Mouse (Mus musculus) kidney, postnatal 0 days (tissue): ENCODE measurements around the gene Tec. TPM values are rescaled to one million over a fixed set of nuclear protein-coding genes. Genes with fewer than 3 reads are reported as not detected.

Source experiments
- ATAC-seq: fragments of 200-750 bp; cut with Nextera tagmentation; replicated peaks from 2 replicates; pipeline ENCODE4 v1.8.0; 2017; ENCODE audit warnings: low read depth, moderate number of reproducible peaks, moderate TSS enrichment, moderate library complexity; ENCODE audit not compliant: low FRiP score
- DNase-seq: peaks from one replicate; pipeline ENCODE4 v3.0.0-alpha.2; 2016; ENCODE audit warnings: low spot score
- H3K27ac ChIP-seq: fragments of 300-500 bp; sonication (generic); 2 replicates; pipeline ENCODE4 v1.5.1; 2014; ENCODE audit warnings: mild to moderate bottlenecking
- H3K27me3 ChIP-seq: fragments of 300-500 bp; sonication (generic); 2 replicates; pipeline ENCODE4 v1.6.1; 2014; ENCODE audit warnings: low read length, mixed read lengths; ENCODE audit not compliant: insufficient read depth
- H3K36me3 ChIP-seq: fragments of 300-500 bp; sonication (generic); 2 replicates; pipeline ENCODE4 v1.6.1; 2014; ENCODE audit warnings: low read length, mixed read lengths; ENCODE audit not compliant: insufficient read depth
- H3K4me1 ChIP-seq: fragments of 300-500 bp; sonication (generic); replicated peaks from 2 replicates; pipeline ENCODE4 v1.6.1; 2014; ENCODE audit warnings: antibody characterized with exemption, low read length, mixed read lengths; ENCODE audit not compliant: insufficient read depth
- H3K4me2 ChIP-seq: fragments of 300-500 bp; sonication (generic); 2 replicates; pipeline ENCODE4 v1.6.1; 2014; ENCODE audit warnings: mild to moderate bottlenecking, low read length, moderate library complexity, mixed read lengths
- H3K4me3 ChIP-seq: fragments of 300-500 bp; sonication (generic); replicated peaks from 2 replicates; pipeline ENCODE4 v1.5.1; 2014; ENCODE audit warnings: low read depth, low read length
- H3K9ac ChIP-seq: fragments of 300-500 bp; sonication (generic); 2 replicates; pipeline ENCODE4 v1.6.1; 2014; ENCODE audit warnings: low read depth, low read length
- H3K9me3 ChIP-seq: fragments of 300-500 bp; sonication (generic); replicated peaks from 2 replicates; pipeline ENCODE4 v1.6.1; 2016; ENCODE audit warnings: low read length, inconsistent platforms, mixed read lengths
- CTCF ChIP-seq: IDR thresholded peaks from 2 replicates; pipeline ENCODE4 v1.5.1; 2016; ENCODE audit warnings: antibody characterized with exemption, low read depth, mild to moderate bottlenecking, moderate library complexity
- WGBS: fragments of 180-500 bp; shearing (Covaris S2); extraction: QIAGEN DNeasy Blood & Tissue Kit; methylation state at CpG from one replicate; pipeline ENCODE4 v1.1.7; 2014; 5-methylcytosine and 5-hydroxymethylcytosine counted together
- polyA plus RNA-seq: library from polyadenylated mRNA; unstranded; fragments of >200 nt; fragmentation: Nextera tagmentation; extraction: Ambion mirVana; gene quantifications from 2 replicates; pipeline ENCODE4 v1.2.1, GENCODE M21; 2015

Gene Tec
- polyA plus RNA-seq, 1 experiment from 2014 or later, result 8.4 TPM

DNA sequence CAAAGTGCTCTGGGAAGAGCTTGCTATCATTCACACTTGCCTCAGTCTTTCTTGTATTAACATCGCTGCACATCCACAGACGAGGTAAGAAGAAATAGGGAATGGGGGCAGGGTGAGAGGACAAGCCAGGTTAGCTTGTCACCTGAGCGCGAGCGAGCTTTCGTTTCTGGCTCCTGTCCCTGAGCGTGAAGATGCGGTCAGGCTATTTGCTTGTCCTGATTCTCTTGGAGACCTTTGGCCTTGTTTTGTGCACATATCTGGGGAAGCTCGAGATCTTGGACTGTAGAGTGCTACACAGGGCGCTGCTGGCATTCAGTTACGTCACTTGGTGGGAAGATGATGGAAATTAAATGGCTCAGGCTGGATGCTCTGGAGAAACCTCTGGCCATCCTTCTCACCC lies 27.0 kb upstream of the Tec start:
- no peak overlapping the region for H3K4me2 ChIP-seq
- WGBS, result 92% methylated on average over 11 of the region's 11 CpGs
- no peak for TF ChIP-seq CTCF

DNA sequence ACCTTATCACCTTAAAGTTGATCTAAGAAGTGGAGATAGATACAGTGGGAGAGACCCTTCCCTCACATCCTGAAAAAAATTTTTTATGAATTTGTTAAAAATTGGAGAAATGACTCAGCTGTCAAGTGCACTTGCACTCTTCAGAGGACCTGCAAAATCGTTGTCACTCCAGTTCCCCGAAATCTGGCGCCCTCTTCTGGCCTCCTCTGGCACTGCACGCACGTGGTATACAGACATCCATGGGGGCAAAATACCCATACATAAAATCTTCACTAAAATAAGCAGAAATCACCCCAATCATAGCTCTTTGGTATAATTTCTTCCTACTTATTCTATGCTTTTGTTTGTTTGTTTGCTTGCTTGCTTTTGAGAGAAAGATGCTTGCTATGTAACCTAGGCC lies 25.7 kb upstream of the Tec start:
- no peak overlapping the region for H3K27ac ChIP-seq
- ATAC-seq, result no peak
- WGBS, result 61% methylated on average over 5 of the region's 5 CpGs
- DNase-seq, result no peak
- no peak overlapping the region for H3K4me3 ChIP-seq
- H3K9ac ChIP-seq, result no peak overlapping the region
- no peaks in the 10 kb centered on the region for H3K27me3 ChIP-seq
- H3K9me3 ChIP-seq, result no peaks in the 10 kb centered on the region
- H3K4me2 ChIP-seq, result no peak overlapping the region
- no peaks in the 10 kb centered on the region for H3K4me1 ChIP-seq
- peak; percentile 66 for TF ChIP-seq CTCF
- H3K36me3 ChIP-seq, result no peaks in the 10 kb centered on the region

More for the DNA sequence above, 27.0 kb upstream of the Tec start:
- DNase-seq, result no peak
- no peaks in the 10 kb centered on the region for H3K4me1 ChIP-seq
- ATAC-seq, result no peak
- H3K9ac ChIP-seq, result no peak overlapping the region
- H3K9me3 ChIP-seq, result no peaks in the 10 kb centered on the region
- H3K27ac ChIP-seq, result no peak overlapping the region
- no peak overlapping the region for H3K4me3 ChIP-seq
- no peaks in the 10 kb centered on the region for H3K36me3 ChIP-seq
- H3K27me3 ChIP-seq, result no peaks in the 10 kb centered on the region

DNA sequence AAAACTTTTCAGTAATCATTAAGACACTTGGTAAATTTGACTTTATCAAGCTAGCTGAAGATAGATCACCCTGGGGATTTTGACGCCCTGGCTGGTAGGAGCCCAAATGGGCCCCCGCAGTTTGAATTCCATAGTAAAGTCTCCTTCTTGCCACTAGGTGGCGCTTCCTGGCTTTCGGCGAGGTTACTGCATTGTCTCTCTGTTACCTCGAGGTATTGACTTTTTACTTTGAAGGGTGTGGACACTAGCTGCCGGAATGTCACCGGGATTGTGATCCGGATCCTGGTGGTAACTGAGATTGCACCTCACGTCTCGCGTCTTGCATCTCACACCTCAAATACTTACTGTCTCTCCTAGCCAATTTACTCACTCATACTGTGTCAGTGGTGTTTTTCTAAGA lies 23.3 kb upstream of the Tec start:
- H3K27ac ChIP-seq, result no peak overlapping the region
- H3K36me3 ChIP-seq, result no peaks in the 10 kb centered on the region
- no peaks in the 10 kb centered on the region for H3K4me1 ChIP-seq
- no peak overlapping the region for H3K4me3 ChIP-seq
- no peak overlapping the region for H3K9ac ChIP-seq
- ATAC-seq (0 out of 2 replicates have a peak, but pooled peaks have one; percentile 54), DNase-seq (peak; percentile 90)
- no peak overlapping the region for H3K4me2 ChIP-seq
- 3% methylated on average over 12 of the region's 12 CpGs for WGBS
- TF ChIP-seq CTCF, result peak; percentile 90
- H3K9me3 ChIP-seq, result no peaks in the 10 kb centered on the region
- H3K27me3 ChIP-seq, result no peaks in the 10 kb centered on the region

DNA sequence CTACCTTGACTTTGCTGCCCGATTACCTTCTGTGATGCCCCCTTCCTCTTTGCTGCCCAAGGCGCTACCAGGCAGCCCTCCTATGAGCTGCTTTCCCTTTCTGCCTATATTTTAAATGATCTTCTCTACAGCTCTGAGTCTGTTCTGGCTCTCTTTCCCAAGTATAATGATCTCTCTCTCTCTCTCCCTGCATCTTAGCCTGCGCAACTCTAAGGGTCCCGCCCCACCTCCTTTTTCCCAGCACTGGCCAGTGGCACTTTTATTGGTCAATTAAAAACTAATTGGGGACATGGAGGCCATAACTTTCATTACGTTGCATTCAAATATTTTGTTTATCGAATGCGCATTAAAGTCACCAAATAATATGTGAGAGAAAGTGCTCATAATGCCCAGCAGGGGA lies 20.0 kb upstream of the Tec start:
- H3K36me3 ChIP-seq, result no peaks in the 10 kb centered on the region
- H3K4me1 ChIP-seq, result no peaks in the 10 kb centered on the region
- H3K4me3 ChIP-seq, result no peak overlapping the region
- DNase-seq, result no peak
- H3K27me3 ChIP-seq, result no peaks in the 10 kb centered on the region
- H3K27ac ChIP-seq, result no peak overlapping the region
- TF ChIP-seq CTCF, result no peak
- H3K4me2 ChIP-seq, result no peak overlapping the region
- H3K9ac ChIP-seq, result no peak overlapping the region
- 79% methylated on average over 7 of the region's 7 CpGs for WGBS
- no peaks in the 10 kb centered on the region for H3K9me3 ChIP-seq
- no peak for ATAC-seq

DNA sequence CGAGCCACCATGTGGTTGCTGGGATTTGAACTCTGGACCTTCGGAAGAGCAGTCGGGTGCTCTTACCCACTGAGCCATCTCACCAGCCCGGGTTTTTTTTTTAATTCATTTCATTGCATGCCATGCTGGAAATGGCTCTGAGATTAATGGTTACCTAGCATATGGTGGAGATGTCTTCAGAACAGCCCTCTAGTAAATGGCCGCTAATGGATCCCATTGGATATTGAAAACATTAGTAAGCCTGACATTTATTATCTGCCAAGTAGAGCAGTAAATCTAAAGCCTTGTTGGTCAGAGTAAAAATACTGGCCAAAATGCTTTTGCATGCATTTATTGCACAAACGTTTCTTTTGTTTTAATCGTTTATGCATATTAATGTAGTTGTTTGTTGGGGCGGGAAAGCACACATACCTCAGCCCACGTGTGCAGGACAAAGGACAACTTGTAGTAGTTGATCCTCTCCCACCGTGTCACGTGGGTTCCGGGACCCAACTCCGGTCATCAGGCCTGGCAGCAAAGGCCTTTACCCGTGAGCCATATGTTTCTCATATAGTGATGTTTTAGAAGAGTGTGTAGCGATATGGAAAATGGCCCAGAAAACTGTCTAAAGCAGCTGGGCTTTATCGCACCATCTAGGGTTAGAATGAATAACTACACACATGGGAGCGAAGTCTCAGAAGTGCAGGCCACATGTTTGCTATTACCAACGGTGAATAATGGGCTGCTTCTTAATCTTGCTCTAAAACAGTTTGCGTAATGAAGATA lies 18.4 kb upstream of the Tec start:
- H3K9ac ChIP-seq, result no peak overlapping the region
- H3K4me3 ChIP-seq, result no peak overlapping the region
- H3K36me3 ChIP-seq, result no peaks in the 10 kb centered on the region
- DNase-seq, result peak; percentile 85
- ATAC-seq, result no peak
- TF ChIP-seq CTCF, result no peak
- WGBS, result 56% methylated on average over 18 of the region's 19 CpGs
- no peaks in the 10 kb centered on the region for H3K9me3 ChIP-seq
- no peaks in the 10 kb centered on the region for H3K27me3 ChIP-seq
- H3K27ac ChIP-seq, result no peak overlapping the region
- H3K4me1 ChIP-seq, result no peaks in the 10 kb centered on the region
- no peak overlapping the region for H3K4me2 ChIP-seq

DNA sequence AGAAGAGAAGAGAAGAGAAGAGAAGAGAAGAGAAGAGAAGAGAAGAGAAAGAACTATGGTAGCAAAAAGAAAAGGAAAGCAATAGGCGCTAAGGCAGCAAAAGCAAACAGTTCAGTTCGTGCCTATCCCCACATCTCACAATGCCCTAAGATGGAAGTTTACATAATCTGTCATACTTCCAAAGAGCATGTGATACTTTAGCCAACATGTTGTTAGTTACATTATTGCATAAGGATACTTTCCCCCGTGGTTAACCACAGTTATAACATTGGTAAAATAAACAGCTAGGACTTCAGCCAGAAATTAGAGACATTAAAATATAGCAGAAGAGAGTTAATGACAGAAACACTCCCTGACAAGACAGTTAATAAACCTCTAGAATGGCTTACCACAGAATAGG lies 15.4 kb upstream of the Tec start:
- no peak for TF ChIP-seq CTCF
- DNase-seq (no peak), ATAC-seq (no peak)
- H3K9ac ChIP-seq, result no peak overlapping the region
- no peaks in the 10 kb centered on the region for H3K36me3 ChIP-seq
- no peaks in the 10 kb centered on the region for H3K9me3 ChIP-seq
- 72% methylated on average over 3 of the region's 3 CpGs for WGBS
- H3K27me3 ChIP-seq, result no peaks in the 10 kb centered on the region
- no peak overlapping the region for H3K27ac ChIP-seq
- no peaks in the 10 kb centered on the region for H3K4me1 ChIP-seq
- no peak overlapping the region for H3K4me2 ChIP-seq
- H3K4me3 ChIP-seq, result no peak overlapping the region

DNA sequence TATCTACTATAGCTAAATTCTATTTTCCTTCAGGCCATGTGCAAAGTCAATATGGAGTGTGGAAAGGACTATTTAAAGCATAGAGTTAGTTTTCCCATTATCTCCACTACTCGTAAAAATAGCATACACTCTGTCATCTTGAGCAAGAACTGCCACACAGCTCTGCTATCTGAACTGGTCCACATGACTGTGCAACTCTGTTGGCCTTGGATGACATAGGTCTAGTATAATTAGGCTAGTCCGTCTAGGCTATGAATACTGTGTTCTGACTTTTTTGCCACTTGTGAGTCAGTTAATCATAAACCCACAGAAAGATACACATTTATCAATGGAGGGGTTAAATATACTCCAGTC lies 14.1 kb upstream of the Tec start:
- no peak overlapping the region for H3K27ac ChIP-seq
- no peak overlapping the region for H3K4me3 ChIP-seq
- no peak for TF ChIP-seq CTCF
- no peak overlapping the region for H3K4me2 ChIP-seq
- H3K9ac ChIP-seq, result no peak overlapping the region
- no peaks in the 10 kb centered on the region for H3K27me3 ChIP-seq
- H3K4me1 ChIP-seq, result no peaks in the 10 kb centered on the region
- H3K36me3 ChIP-seq, result no peaks in the 10 kb centered on the region
- WGBS, result 59% methylated on average over 2 of the region's 2 CpGs
- DNase-seq (no peak), ATAC-seq (no peak)
- H3K9me3 ChIP-seq, result no peaks in the 10 kb centered on the region
